Mouse (Mus musculus) forebrain, embryonic 13.5 days (tissue): ENCODE results near the gene Ksr1. TPM values are rescaled to one million over a fixed set of nuclear protein-coding genes. Genes with fewer than 3 reads are reported as not detected.
A peak's percentile ranks its signal among the peaks of the same experiment; 100 is the strongest.

Source experiments
- ATAC-seq: fragments of 200-750 bp; cut with Nextera tagmentation; 2 replicates; pipeline ENCODE4 v1.8.0; 2017
- H3K27ac ChIP-seq: fragments of 300-500 bp; sonication (generic); 2 replicates; pipeline ENCODE4 v1.5.1; 2015; ENCODE audit warnings: inconsistent platforms, mild to moderate bottlenecking, moderate library complexity
- H3K27me3 ChIP-seq: fragments of 300-500 bp; sonication (generic); 2 replicates; pipeline ENCODE4 v1.6.1; 2015; ENCODE audit warnings: mild to moderate bottlenecking, inconsistent platforms
- H3K36me3 ChIP-seq: fragments of 300-500 bp; sonication (generic); 2 replicates; pipeline ENCODE4 v1.6.1; 2015; ENCODE audit warnings: mild to moderate bottlenecking, inconsistent platforms; ENCODE audit not compliant: poor library complexity, severe bottlenecking
- H3K4me1 ChIP-seq: fragments of 300-500 bp; sonication (generic); 2 replicates; pipeline ENCODE4 v1.6.1; 2015; ENCODE audit warnings: inconsistent platforms
- H3K4me2 ChIP-seq: fragments of 300-500 bp; sonication (generic); 2 replicates; pipeline ENCODE4 v1.6.1; 2015; ENCODE audit warnings: inconsistent platforms, mild to moderate bottlenecking, moderate library complexity
- H3K4me3 ChIP-seq: fragments of 300-500 bp; sonication (generic); 2 replicates; pipeline ENCODE4 v1.5.1; 2015; ENCODE audit warnings: mild to moderate bottlenecking, inconsistent platforms
- H3K9ac ChIP-seq: fragments of 300-500 bp; sonication (generic); 2 replicates; pipeline ENCODE4 v1.6.1; 2015; ENCODE audit warnings: mild to moderate bottlenecking, inconsistent platforms
- H3K9me3 ChIP-seq: fragments of 300-500 bp; sonication (generic); replicated peaks from 2 replicates; pipeline ENCODE4 v1.6.1; 2016; ENCODE audit warnings: inconsistent platforms
- WGBS: fragments of 180-500 bp; shearing (Covaris S2); methylation state at CpG from one replicate; pipeline ENCODE4 v1.1.7; 2015; 5-methylcytosine and 5-hydroxymethylcytosine counted together
- polyA plus RNA-seq: library from polyadenylated mRNA; unstranded; fragments of >200 nt; fragmentation: Nextera tagmentation; extraction: Ambion mirVana; gene quantifications from 2 replicates; pipeline ENCODE4 v1.2.1, GENCODE M21; 2015

Gene Ksr1
- polyA plus RNA-seq, 1 experiment from 2014 or later = 4.1 TPM

GRCm38 (mm10) chr11:79099032-79099431, 47.2 kb downstream of the Ksr1 start:
- WGBS = 32% methylated on average over 8 of the region's 8 CpGs
- H3K4me1 ChIP-seq = peaks cover 57% of the 10 kb centered on the region
- H3K9ac ChIP-seq = no peak overlapping the region
- no peak for ATAC-seq
- H3K4me2 ChIP-seq = no peak overlapping the region
- H3K27ac ChIP-seq = no peak overlapping the region
- H3K9me3 ChIP-seq = no peaks in the 10 kb centered on the region
- no peaks in the 10 kb centered on the region for H3K27me3 ChIP-seq
- H3K4me3 ChIP-seq = no peak overlapping the region
- no peaks in the 10 kb centered on the region for H3K36me3 ChIP-seq

- Histone ChIP-seq H3K4me2 (no peak overlapping the region), H3K36me3 (no peaks in the 10 kb centered on the region), H3K9ac (no peak overlapping the region), H3K4me3 (no peak overlapping the region), H3K27me3 (no peaks in the 10 kb centered on the region), H3K27ac (no peak overlapping the region), H3K4me1 (peaks cover 56% of the 10 kb centered on the region), H3K9me3 (no peaks in the 10 kb centered on the region)
- ATAC-seq = no peak
- WGBS = 96% methylated on average over 7 of the region's 7 CpGs
Observed at GRCm38 (mm10) chr11:79097736-79098135, 48.5 kb downstream of the Ksr1 start.

- H3K4me1 ChIP-seq = peaks cover 56% of the 10 kb centered on the region
Observed at GRCm38 (mm10) chr11:79096673-79097072, 49.5 kb downstream of the Ksr1 start.

GRCm38 (mm10) chr11:79095713-79096112, 50.5 kb downstream of the Ksr1 start:
- H3K27ac ChIP-seq = peak overlapping the region; percentile 49
- H3K4me2 ChIP-seq = 0 out of 2 replicates have a peak overlapping the region, but pooled peaks have one; percentile 1
- no peak overlapping the region for H3K9ac ChIP-seq
- 3% methylated on average over 2 of the region's 2 CpGs for WGBS
- H3K36me3 ChIP-seq = no peaks in the 10 kb centered on the region
- no peaks in the 10 kb centered on the region for H3K27me3 ChIP-seq
- H3K9me3 ChIP-seq = no peaks in the 10 kb centered on the region
- H3K4me3 ChIP-seq = no peak overlapping the region
- H3K4me1 ChIP-seq = peaks cover 54% of the 10 kb centered on the region
- no peak for ATAC-seq

More at GRCm38 (mm10) chr11:79096673-79097072, 49.5 kb downstream of the Ksr1 start:
- H3K4me3 ChIP-seq = no peak overlapping the region
- WGBS = 83% methylated on average over 5 of the region's 5 CpGs
- no peak for ATAC-seq
- H3K4me2 ChIP-seq = no peak overlapping the region
- H3K27me3 ChIP-seq = no peaks in the 10 kb centered on the region
- H3K9ac ChIP-seq = no peak overlapping the region
- no peaks in the 10 kb centered on the region for H3K36me3 ChIP-seq
- no peaks in the 10 kb centered on the region for H3K9me3 ChIP-seq
- H3K27ac ChIP-seq = no peak overlapping the region

GRCm38 (mm10) chr11:79094727-79095126, 51.5 kb downstream of the Ksr1 start:
- H3K27me3 ChIP-seq = no peaks in the 10 kb centered on the region
- 43% methylated on average over 5 of the region's 5 CpGs for WGBS
- H3K9me3 ChIP-seq = no peaks in the 10 kb centered on the region
- H3K4me2 ChIP-seq = no peak overlapping the region
- peaks cover 50% of the 10 kb centered on the region for H3K4me1 ChIP-seq
- no peak for ATAC-seq
- no peak overlapping the region for H3K4me3 ChIP-seq
- no peaks in the 10 kb centered on the region for H3K36me3 ChIP-seq
- peak overlapping the region; percentile 49; the same call in 1 of the 2 replicates for H3K27ac ChIP-seq
- H3K9ac ChIP-seq = no peak overlapping the region

- Histone ChIP-seq H3K9ac (no peak overlapping the region), H3K4me1 (peaks cover 50% of the 10 kb centered on the region), H3K36me3 (no peaks in the 10 kb centered on the region), H3K27ac (no peak overlapping the region), H3K4me2 (no peak overlapping the region), H3K4me3 (no peak overlapping the region), H3K9me3 (no peaks in the 10 kb centered on the region), H3K27me3 (no peaks in the 10 kb centered on the region)
- no peak for ATAC-seq
- WGBS = 87% methylated on average over 10 of the region's 10 CpGs
Observed at GRCm38 (mm10) chr11:79093986-79094695, 52.1 kb downstream of the Ksr1 start.

GRCm38 (mm10) chr11:79093386-79093906, 52.8 kb downstream of the Ksr1 start:
- H3K9me3 ChIP-seq = no peaks in the 10 kb centered on the region
- H3K9ac ChIP-seq = no peak overlapping the region
- no peak overlapping the region for H3K4me2 ChIP-seq
- ATAC-seq = no peak
- H3K4me3 ChIP-seq = no peak overlapping the region
- no peak overlapping the region for H3K27ac ChIP-seq
- peaks cover 45% of the 10 kb centered on the region for H3K4me1 ChIP-seq
- H3K27me3 ChIP-seq = no peaks in the 10 kb centered on the region
- no peaks in the 10 kb centered on the region for H3K36me3 ChIP-seq
- 54% methylated on average over 15 of the region's 15 CpGs for WGBS

GRCm38 (mm10) chr11:79092802-79093201, 53.4 kb downstream of the Ksr1 start:
- H3K27me3 ChIP-seq = no peaks in the 10 kb centered on the region
- no peak for ATAC-seq
- 69% methylated on average over 7 of the region's 7 CpGs for WGBS
- H3K9ac ChIP-seq = no peak overlapping the region
- no peak overlapping the region for H3K4me3 ChIP-seq
- no peaks in the 10 kb centered on the region for H3K9me3 ChIP-seq
- H3K27ac ChIP-seq = no peak overlapping the region
- H3K36me3 ChIP-seq = no peaks in the 10 kb centered on the region
- peaks cover 47% of the 10 kb centered on the region for H3K4me1 ChIP-seq
- no peak overlapping the region for H3K4me2 ChIP-seq

GRCm38 (mm10) chr11:79092245-79092644, 54.0 kb downstream of the Ksr1 start:
- no peak overlapping the region for H3K9ac ChIP-seq
- no peak for ATAC-seq
- no peak overlapping the region for H3K4me3 ChIP-seq
- no peaks in the 10 kb centered on the region for H3K27me3 ChIP-seq
- H3K4me1 ChIP-seq = peaks cover 52% of the 10 kb centered on the region
- WGBS = 92% methylated on average over 6 of the region's 6 CpGs
- H3K4me2 ChIP-seq = no peak overlapping the region
- H3K36me3 ChIP-seq = no peaks in the 10 kb centered on the region
- no peak overlapping the region for H3K27ac ChIP-seq
- no peaks in the 10 kb centered on the region for H3K9me3 ChIP-seq

- H3K4me3 ChIP-seq = no peak overlapping the region
- no peaks in the 10 kb centered on the region for H3K36me3 ChIP-seq
- H3K9ac ChIP-seq = no peak overlapping the region
- H3K9me3 ChIP-seq = no peaks in the 10 kb centered on the region
- no peak overlapping the region for H3K27ac ChIP-seq
- peaks cover 31% of the 10 kb centered on the region for H3K4me1 ChIP-seq
- no peak overlapping the region for H3K4me2 ChIP-seq
- WGBS = 65% methylated on average over 1 of the region's 1 CpGs
- no peaks in the 10 kb centered on the region for H3K27me3 ChIP-seq
- ATAC-seq = no peak
Observed at GRCm38 (mm10) chr11:79089756-79090155, 56.5 kb downstream of the Ksr1 start.

- no peak overlapping the region for H3K9ac ChIP-seq
- H3K4me2 ChIP-seq = no peak overlapping the region
- H3K27ac ChIP-seq = no peak overlapping the region; the same call in 1 of the 2 replicates
- H3K9me3 ChIP-seq = no peaks in the 10 kb centered on the region
- peaks cover 24% of the 10 kb centered on the region for H3K4me1 ChIP-seq
- no peak overlapping the region for H3K4me3 ChIP-seq
- H3K27me3 ChIP-seq = no peaks in the 10 kb centered on the region
- H3K36me3 ChIP-seq = no peaks in the 10 kb centered on the region
- ATAC-seq = no peak
- WGBS = 50% methylated on average over 5 of the region's 5 CpGs
Observed at GRCm38 (mm10) chr11:79089027-79089426, 57.2 kb downstream of the Ksr1 start.

- WGBS = 91% methylated on average over 9 of the region's 9 CpGs
- Histone ChIP-seq H3K9me3 (no peaks in the 10 kb centered on the region), H3K27me3 (no peaks in the 10 kb centered on the region), H3K9ac (no peak overlapping the region), H3K36me3 (no peaks in the 10 kb centered on the region), H3K4me2 (no peak overlapping the region), H3K27ac (no peak overlapping the region), H3K4me3 (no peak overlapping the region), H3K4me1 (peaks cover 18% of the 10 kb centered on the region)
- no peak for ATAC-seq
Observed at GRCm38 (mm10) chr11:79088325-79088724, 57.9 kb downstream of the Ksr1 start.
